10 mouse cellular contexts compared by ENCODE assay signal in genomic region chr15:28864101-28864500, GRCm38 (mm10).
"Had no signal": no experiment of that assay in that cellular context is flagged by ENCODE, and none has a peak within 500 bp of the region (broad histone marks: within the 10 kb centered on the region; RNA-seq: fewer than 3 reads in every experiment).

No protein-coding gene starts in this region.

- H3K27ac ChIP-seq: limb, embryonic 13.5 days; liver, embryonic 15.5 days; stomach, postnatal 0 days had no signal

- H3K27me3 ChIP-seq: limb, embryonic 13.5 days; liver, embryonic 15.5 days had no signal

- H3K4me3 ChIP-seq: limb, embryonic 13.5 days; liver, embryonic 15.5 days had no signal

- DNase-seq: layer of hippocampus, adult 9-11 months; left cerebral cortex, postnatal 4 days; lung, adult 2 months; lung, postnatal 36 days; thymus, postnatal 4 days had no signal

- H3K36me3 ChIP-seq: limb, embryonic 13.5 days; liver, embryonic 15.5 days had no signal

- H3K9me3 ChIP-seq: limb, embryonic 13.5 days; liver, embryonic 15.5 days had no signal

- H3K9ac ChIP-seq: limb, embryonic 13.5 days; liver, embryonic 15.5 days had no signal

- H3K4me1 ChIP-seq: limb, embryonic 13.5 days; liver, embryonic 15.5 days had no signal

- ATAC-seq: intestine, embryonic 16.5 days; lung, postnatal 0 days had no signal

- H3K4me2 ChIP-seq: limb, embryonic 13.5 days; liver, embryonic 15.5 days had no signal
